Mouse (Mus musculus) lung, adult 2 months (tissue): ENCODE data around the gene Slc27a3.

Experiments used
- CTCF ChIP-seq: fragments of 200-500 bp; IDR thresholded peaks from 2 replicates; pipeline ENCODE4 v1.5.1; 2011; ENCODE audit warnings: mild to moderate bottlenecking, low read length, control low read depth; ENCODE audit not compliant: insufficient read depth
- POLR2A ChIP-seq: fragments of 200-500 bp; IDR thresholded peaks from 2 replicates; pipeline ENCODE4 v1.6.1; 2011; ENCODE audit warnings: low read depth, mild to moderate bottlenecking, control low read depth, low read length, borderline replicate concordance; ENCODE audit errors: extremely low read depth

DNA sequence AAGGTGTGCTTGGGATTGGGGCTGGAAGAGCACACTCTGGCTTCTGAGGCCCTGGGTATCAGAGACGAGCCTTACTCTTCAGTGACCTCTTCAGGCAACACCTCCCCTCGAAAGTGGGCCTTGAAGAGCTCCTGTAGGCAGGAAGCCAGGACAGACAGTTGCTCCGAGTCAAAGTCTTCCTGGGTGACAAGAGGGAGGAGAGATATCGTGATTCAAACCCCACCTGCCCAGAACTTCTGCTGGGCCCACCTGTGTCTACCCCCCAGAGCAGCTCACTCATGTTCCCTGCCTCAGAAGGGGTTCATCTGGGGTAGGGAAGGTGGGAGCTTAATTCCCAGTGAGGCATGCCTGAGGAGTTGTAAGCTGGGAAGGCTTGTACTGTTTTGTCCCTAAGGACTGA lies 11.3 kb upstream of the Slc27a3 start:
- TF ChIP-seq CTCF: no peak
- TF ChIP-seq POLR2A: no peak
